Mouse (Mus musculus) embryo, embryonic 10 days (tissue): ENCODE measurements at regions not wholly inside any gene's neighbourhood (a gene's known extent, or its start where the extent isn't known, plus 50 kb on each side); places are given as distances from the start of the nearest gene placed in this dataset.

ENCODE experiments used
- DNase-seq: peaks from one replicate; pipeline ENCODE4 v3.0.0-alpha.2; 2015; ENCODE audit warnings: low spot score

- DNase-seq = peak; percentile 71
Measured at GRCm38 (mm10) chr17:22673891-22674622, 73.3 kb downstream of the Vmn2r112 start.
